Mouse (Mus musculus) forebrain, embryonic 11.5 days (tissue): Measurements from ENCODE around the gene B4galt1. TPM values are rescaled to one million over a fixed set of nuclear protein-coding genes. Genes with fewer than 3 reads are reported as not detected.

Experiments used
- ATAC-seq: fragments of 200-750 bp; cut with Nextera tagmentation; replicated peaks from 2 replicates; pipeline ENCODE4 v1.8.0; 2017; ENCODE audit warnings: moderate TSS enrichment; ENCODE audit not compliant: low FRiP score
- DNase-seq: peaks from one replicate; pipeline ENCODE4 v3.0.0-alpha.2; 2017; ENCODE audit warnings: low spot score
- H3K27ac ChIP-seq: fragments of 300-500 bp; sonication (generic); 2 replicates; pipeline ENCODE4 v1.5.1; 2014; ENCODE audit warnings: low read depth, low read length
- H3K27me3 ChIP-seq: fragments of 300-500 bp; sonication (generic); 2 replicates; pipeline ENCODE4 v1.6.1; 2014; ENCODE audit warnings: mild to moderate bottlenecking, low read length, mixed read lengths; ENCODE audit not compliant: control insufficient read depth, insufficient read depth
- H3K36me3 ChIP-seq: fragments of 300-500 bp; sonication (generic); 2 replicates; pipeline ENCODE4 v1.6.1; 2014; ENCODE audit warnings: mild to moderate bottlenecking, low read length, moderate library complexity, mixed read lengths; ENCODE audit not compliant: control insufficient read depth, insufficient read depth
- H3K4me1 ChIP-seq: fragments of 300-500 bp; sonication (generic); replicated peaks from 2 replicates; pipeline ENCODE4 v1.6.1; 2014; ENCODE audit warnings: low read length, mixed read lengths; ENCODE audit not compliant: control insufficient read depth, insufficient read depth
- H3K4me2 ChIP-seq: fragments of 300-500 bp; sonication (generic); 2 replicates; pipeline ENCODE4 v1.6.1; 2014; ENCODE audit warnings: low read depth, mild to moderate bottlenecking, low read length, moderate library complexity, mixed read lengths; ENCODE audit not compliant: severe bottlenecking
- H3K4me3 ChIP-seq: fragments of 300-500 bp; sonication (generic); 2 replicates; pipeline ENCODE4 v1.5.1; 2014; ENCODE audit warnings: low read depth, low read length
- H3K9ac ChIP-seq: fragments of 300-500 bp; sonication (generic); 2 replicates; pipeline ENCODE4 v1.6.1; 2014; ENCODE audit warnings: low read length
- H3K9me3 ChIP-seq: fragments of 300-500 bp; sonication (generic); 2 replicates; pipeline ENCODE4 v1.6.1; 2016; ENCODE audit warnings: low read length, mixed read lengths; ENCODE audit not compliant: control insufficient read depth
- WGBS: fragments of 180-500 bp; shearing (Covaris S2); extraction: QIAGEN DNeasy Blood & Tissue Kit; methylation state at CpG from one replicate; pipeline ENCODE4 v1.1.7; 2014; 5-methylcytosine and 5-hydroxymethylcytosine counted together
- polyA plus RNA-seq: library from polyadenylated mRNA; unstranded; fragments of >200 nt; fragmentation: Nextera tagmentation; extraction: Ambion mirVana; gene quantifications from 2 replicates; pipeline ENCODE4 v1.2.1, GENCODE M21; 2014

The B4galt1 gene
- polyA plus RNA-seq, 1 experiment from 2014 or later: 19.3 TPM

DNA sequence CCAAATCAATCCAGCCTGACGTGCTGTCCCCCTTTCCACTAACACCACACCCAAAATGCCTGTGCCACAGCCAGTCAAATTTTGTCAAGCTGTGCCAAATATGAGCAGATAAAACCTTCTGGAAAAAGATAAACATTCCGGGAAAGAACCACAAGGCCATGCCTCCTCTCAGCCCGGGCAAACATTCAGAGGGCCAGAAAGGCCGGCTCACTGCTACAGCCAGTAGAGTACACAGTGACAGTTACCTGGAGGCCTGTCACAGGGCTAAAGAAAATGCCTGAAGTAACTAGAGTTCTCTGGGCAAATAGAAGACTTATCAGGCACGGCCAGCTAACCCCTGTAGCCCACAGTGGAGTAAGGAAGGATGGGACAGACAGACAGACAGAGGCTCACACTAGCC is 3.2 kb downstream of the B4galt1 start:
- DNase-seq: no peak
- 86% methylated on average over 5 of the region's 5 CpGs for WGBS

DNA sequence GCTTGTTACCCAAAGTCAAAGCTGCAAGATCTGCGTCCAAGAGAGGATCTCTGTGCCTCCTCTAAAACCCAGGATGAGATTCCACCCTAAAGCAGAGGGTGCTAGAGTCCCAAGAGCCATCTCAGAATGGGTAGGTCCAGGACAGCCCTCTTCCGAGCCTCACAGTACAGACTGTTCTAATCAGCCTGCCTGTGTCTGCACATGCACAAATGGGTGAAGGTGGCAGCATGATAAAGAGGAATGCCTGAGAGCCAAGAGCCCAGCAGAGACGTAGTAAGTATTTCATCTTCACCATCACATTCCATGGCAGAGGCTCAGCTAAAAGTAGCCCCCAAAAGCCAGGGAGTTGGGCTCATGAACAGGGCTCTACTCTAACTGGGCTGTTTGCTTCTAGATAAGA is 4.3 kb downstream of the B4galt1 start:
- H3K4me2 ChIP-seq: no peak overlapping the region
- peaks cover 2% of the 10 kb centered on the region; the same call in 1 of the 2 replicates for H3K4me1 ChIP-seq
- DNase-seq (no peak), ATAC-seq (no peak)
- no peak overlapping the region for H3K27ac ChIP-seq
- no peak overlapping the region for H3K9ac ChIP-seq
- H3K9me3 ChIP-seq: no peaks in the 10 kb centered on the region
- H3K27me3 ChIP-seq: no peaks in the 10 kb centered on the region
- H3K4me3 ChIP-seq: no peak overlapping the region
- no peaks in the 10 kb centered on the region for H3K36me3 ChIP-seq
- 85% methylated on average over 3 of the region's 3 CpGs for WGBS

More for the DNA sequence above, 3.2 kb downstream of the B4galt1 start:
- Histone ChIP-seq H3K9ac (no peak overlapping the region), H3K36me3 (no peaks in the 10 kb centered on the region), H3K27me3 (no peaks in the 10 kb centered on the region), H3K4me2 (no peak overlapping the region), H3K4me3 (no peak overlapping the region), H3K4me1 (peaks cover 3% of the 10 kb centered on the region; the same call in 1 of the 2 replicates), H3K9me3 (no peaks in the 10 kb centered on the region), H3K27ac (no peak overlapping the region)
- ATAC-seq: no peak

DNA sequence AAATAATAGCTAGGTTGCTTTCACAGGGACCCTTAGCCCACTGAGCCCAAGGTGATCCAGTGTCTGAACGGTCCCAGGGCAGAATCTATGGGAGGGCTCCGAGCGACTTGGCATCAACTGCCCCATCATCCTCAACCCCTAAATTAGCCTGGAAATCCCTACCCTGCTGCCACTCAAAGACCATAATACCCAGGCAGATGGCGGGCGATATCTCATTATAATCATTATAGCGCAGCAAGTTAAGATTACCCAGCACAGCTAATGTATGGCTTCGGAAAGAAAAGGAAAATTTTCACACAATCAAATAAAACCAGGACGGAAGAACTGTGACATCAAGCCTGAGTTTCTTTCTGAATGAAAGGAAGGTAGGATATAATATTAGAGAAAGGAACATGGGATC is 5.6 kb downstream of the B4galt1 start:
- Histone ChIP-seq H3K27me3 (no peaks in the 10 kb centered on the region), H3K9me3 (no peaks in the 10 kb centered on the region), H3K9ac (no peak overlapping the region), H3K4me1 (no peaks in the 10 kb centered on the region; the same call in 1 of the 2 replicates), H3K4me2 (no peak overlapping the region), H3K36me3 (no peaks in the 10 kb centered on the region), H3K27ac (no peak overlapping the region), H3K4me3 (no peak overlapping the region)
- DNase-seq: no peak
- WGBS: 89% methylated on average over 8 of the region's 8 CpGs
- no peak for ATAC-seq

DNA sequence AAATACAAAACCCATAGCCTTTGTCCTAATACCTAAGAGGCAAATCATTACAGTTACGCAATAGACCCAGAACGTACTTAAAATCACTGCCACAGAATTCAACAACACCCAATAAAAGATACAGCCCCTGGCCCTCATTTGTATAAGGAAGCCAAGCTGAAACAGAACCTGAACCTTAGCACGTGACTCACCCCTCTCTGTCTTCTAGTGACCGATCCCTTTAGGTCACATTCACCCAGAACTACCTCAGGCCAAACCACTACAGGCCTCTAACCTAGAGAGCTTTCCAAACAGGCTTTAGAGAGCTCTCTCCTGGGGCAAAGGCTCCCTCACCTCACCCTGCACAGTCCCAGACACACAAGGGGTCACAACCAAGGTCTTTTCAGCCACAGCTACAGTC is 6.6 kb downstream of the B4galt1 start:
- Histone ChIP-seq H3K27ac (no peak overlapping the region), H3K4me2 (no peak overlapping the region), H3K4me1 (no peaks in the 10 kb centered on the region; the same call in 1 of the 2 replicates), H3K9me3 (no peaks in the 10 kb centered on the region), H3K27me3 (no peaks in the 10 kb centered on the region), H3K9ac (no peak overlapping the region), H3K36me3 (no peaks in the 10 kb centered on the region), H3K4me3 (no peak overlapping the region)
- ATAC-seq (no peak), DNase-seq (no peak)
- 90% methylated on average over 4 of the region's 4 CpGs for WGBS

DNA sequence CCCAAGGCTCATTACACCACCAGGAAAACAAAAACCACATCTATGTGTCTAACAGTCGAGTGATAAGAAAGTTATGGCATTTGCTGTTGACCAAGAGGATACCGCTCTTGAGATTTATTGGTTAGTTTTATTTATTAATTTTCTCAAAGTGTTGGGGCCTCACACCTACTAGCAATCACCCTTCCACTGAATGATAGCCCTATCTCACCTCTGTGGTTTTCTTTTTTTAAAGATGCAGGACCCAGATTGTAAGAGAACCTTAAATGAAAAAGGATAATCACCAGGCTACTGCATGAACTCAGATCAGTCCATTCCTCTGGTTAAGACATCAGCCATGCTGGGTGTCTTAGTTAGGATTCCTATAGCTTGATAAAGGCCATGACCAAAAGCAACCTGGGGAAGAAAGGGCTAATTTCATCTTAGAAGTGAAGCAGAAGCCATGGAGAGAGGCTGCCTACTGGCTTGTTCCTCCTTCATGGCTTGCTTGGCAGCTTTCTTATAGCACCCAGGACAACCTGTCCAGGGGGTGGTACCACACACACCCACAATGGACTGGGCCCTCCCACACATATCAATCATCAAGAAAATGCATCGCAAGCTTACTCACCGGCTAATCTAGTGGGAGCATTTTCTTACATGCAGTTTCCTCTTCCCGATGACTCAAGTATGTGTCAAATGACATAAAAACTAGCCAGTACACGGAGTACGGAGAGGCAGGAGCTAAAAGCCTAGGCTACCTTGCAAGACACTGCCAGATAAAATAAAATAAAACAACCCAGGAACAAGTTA is 7.5 kb downstream of the B4galt1 start:
- Histone ChIP-seq H3K4me3 (no peak overlapping the region), H3K4me2 (no peak overlapping the region), H3K4me1 (no peaks in the 10 kb centered on the region; the same call in 1 of the 2 replicates), H3K9me3 (no peaks in the 10 kb centered on the region), H3K27ac (no peak overlapping the region), H3K9ac (no peak overlapping the region), H3K36me3 (no peaks in the 10 kb centered on the region), H3K27me3 (no peaks in the 10 kb centered on the region)
- 92% methylated on average over 7 of the region's 7 CpGs for WGBS
- DNase-seq: no peak
- no peak for ATAC-seq

DNA sequence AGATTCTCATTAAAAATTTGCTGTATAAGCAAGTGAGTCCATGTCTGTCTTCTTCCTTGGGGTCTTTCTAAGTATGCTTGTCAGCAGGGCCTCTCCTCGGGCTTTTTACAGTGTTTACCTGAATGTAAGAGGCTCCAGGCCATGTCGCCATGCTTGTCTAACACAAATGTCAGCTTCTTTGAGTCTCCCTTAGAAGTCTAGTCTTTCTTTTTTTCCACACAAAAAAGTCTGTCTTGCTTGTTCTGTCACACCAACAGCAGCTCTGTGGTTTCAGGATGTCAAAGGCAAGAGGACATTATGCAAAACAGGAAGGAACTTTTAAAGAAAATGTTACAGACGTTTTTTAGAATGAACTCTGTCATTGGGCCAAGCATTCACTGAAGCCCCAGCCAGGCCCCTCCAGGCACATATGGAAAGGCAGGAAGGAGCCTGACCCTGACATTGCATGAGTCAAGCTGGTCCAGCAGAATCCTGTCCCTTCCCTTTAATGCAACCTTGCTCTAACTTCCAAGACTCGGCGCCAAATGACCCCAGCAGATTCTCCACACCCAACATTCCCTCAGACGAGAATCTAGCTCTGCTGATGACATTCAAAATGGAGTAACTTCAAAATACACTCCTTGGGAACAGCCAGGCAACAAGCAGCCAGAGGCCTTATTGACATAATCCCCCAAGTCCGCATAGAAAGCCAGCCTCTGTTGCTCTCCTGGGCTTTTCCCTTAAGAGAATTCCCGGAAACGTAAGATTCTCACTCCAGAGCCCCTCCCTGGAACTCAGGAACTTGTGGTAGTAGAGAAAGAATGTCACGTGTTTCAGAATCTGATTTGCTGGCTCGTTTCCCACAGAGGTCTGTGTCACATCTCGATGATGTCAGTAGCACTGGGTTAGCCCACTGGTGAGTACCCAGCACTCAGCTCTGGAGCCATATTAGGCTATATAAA is 8.7 kb downstream of the B4galt1 start:
- Histone ChIP-seq H3K9me3 (no peaks in the 10 kb centered on the region), H3K36me3 (no peaks in the 10 kb centered on the region), H3K4me3 (no peak overlapping the region), H3K9ac (no peak overlapping the region), H3K4me2 (no peak overlapping the region), H3K27ac (no peak overlapping the region), H3K27me3 (no peaks in the 10 kb centered on the region), H3K4me1 (no peaks in the 10 kb centered on the region; the same call in 1 of the 2 replicates)
- ATAC-seq: no peak
- WGBS: 68% methylated on average over 12 of the region's 12 CpGs
- no peak for DNase-seq

DNA sequence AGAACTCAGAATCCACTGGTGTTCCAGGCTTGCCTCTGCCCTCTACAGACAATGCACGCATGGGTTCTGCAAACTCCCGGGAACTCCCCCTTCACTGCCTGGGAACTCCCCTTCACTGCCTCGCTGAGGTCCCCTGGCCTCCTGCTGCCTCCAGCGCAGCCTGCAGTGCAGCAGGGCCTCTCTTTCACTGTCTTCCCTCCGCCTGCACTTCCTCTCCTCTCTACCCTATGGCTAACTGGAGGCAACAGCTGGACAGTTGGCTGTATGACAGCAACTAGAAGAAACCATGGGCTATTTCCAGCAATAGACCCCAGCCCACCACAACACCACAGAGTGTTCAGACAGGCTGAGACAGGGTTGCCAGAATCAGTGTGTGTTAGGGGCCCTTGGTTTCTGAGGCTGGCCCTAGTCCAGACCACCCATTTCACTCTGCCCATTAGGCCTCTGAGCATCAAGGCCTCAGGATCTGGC is 9.5 kb downstream of the B4galt1 start:
- no peak overlapping the region for H3K9ac ChIP-seq
- no peaks in the 10 kb centered on the region; the same call in 1 of the 2 replicates for H3K4me1 ChIP-seq
- DNase-seq: no peak
- WGBS: 20% methylated on average over 5 of the region's 5 CpGs
- H3K27ac ChIP-seq: no peak overlapping the region
- H3K9me3 ChIP-seq: no peaks in the 10 kb centered on the region
- no peaks in the 10 kb centered on the region for H3K27me3 ChIP-seq
- ATAC-seq: no peak
- H3K36me3 ChIP-seq: no peaks in the 10 kb centered on the region
- H3K4me2 ChIP-seq: no peak overlapping the region
- no peak overlapping the region for H3K4me3 ChIP-seq

DNA sequence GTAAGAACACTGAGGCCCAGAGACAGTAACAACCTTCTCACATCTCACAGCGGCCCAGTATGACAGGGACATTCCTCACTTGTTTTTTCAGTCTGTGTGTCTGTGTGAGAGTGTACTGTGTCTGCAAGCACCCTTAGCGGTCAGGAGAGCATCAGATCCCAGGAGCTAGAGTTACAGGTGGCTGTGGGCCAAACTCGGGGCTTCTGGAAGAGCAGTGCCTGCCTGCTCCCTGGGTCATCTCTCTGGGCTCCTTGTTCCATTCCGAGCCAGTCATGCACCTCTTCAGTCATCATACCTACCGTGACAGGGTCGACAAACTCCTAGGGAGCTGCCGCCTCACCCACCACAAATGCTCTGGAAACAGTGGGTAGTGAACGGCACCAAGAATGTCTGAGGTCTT is 10.1 kb downstream of the B4galt1 start:
- no peaks in the 10 kb centered on the region for H3K27me3 ChIP-seq
- H3K9ac ChIP-seq: no peak overlapping the region
- H3K4me2 ChIP-seq: no peak overlapping the region
- no peak overlapping the region for H3K27ac ChIP-seq
- DNase-seq (no peak), ATAC-seq (no peak)
- no peaks in the 10 kb centered on the region; the same call in 1 of the 2 replicates for H3K4me1 ChIP-seq
- 79% methylated on average over 8 of the region's 8 CpGs for WGBS
- H3K9me3 ChIP-seq: no peaks in the 10 kb centered on the region
- no peaks in the 10 kb centered on the region for H3K36me3 ChIP-seq
- H3K4me3 ChIP-seq: no peak overlapping the region
